Mouse (Mus musculus) thymus, adult 2 months (tissue): ENCODE results near the gene Luzp1.

Source experiments
- CTCF ChIP-seq: fragments of 200-500 bp; IDR thresholded peaks from 2 replicates; pipeline ENCODE4 v1.5.1; 2012; ENCODE audit warnings: mild to moderate bottlenecking, control low read depth, low read length, moderate library complexity, borderline replicate concordance; ENCODE audit not compliant: control insufficient read depth, poor library complexity, insufficient read depth; ENCODE audit errors: extremely low read depth
- POLR2A ChIP-seq: fragments of 200-500 bp; IDR thresholded peaks from 2 replicates; pipeline ENCODE4 v1.6.1; 2012; ENCODE audit warnings: mild to moderate bottlenecking, low read length, control low read depth, moderate library complexity; ENCODE audit not compliant: control insufficient read depth, poor library complexity, insufficient read depth; ENCODE audit errors: extremely low read depth

DNA sequence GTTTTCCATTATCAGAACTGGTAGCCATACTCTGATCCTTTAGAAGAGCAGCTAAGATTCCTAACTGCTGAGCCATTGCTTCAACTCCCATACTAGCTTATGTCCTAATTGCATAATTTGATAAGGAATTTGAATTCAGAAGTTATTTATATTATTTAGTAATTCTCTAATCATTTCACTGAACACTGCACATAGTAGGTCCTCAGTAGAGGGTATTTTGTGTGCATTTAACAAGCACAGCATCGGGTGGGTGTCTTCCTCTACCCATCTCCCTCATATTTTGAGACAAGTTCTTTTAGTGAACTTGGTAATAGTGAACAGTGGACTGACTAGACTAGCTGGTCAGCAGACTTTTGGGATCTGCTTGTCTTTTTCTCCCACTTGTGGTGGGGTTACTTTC is 7.1 kb downstream of the Luzp1 start:
- no peak for TF ChIP-seq POLR2A
- TF ChIP-seq CTCF, result no peak
